Mouse (Mus musculus) liver, postnatal 0 days (tissue): ENCODE results near the gene Pidd1.

Source experiments
- CTCF ChIP-seq: sonication (generic); IDR thresholded peaks from 2 replicates; pipeline ENCODE4 v1.5.1; 2016; ENCODE audit warnings: antibody characterized with exemption, low read depth
- EP300 ChIP-seq: IDR thresholded peaks from 2 replicates; pipeline ENCODE4 v1.6.1; 2016; ENCODE audit warnings: antibody characterized with exemption, low read depth, mild to moderate bottlenecking

GRCm38 (mm10) chr7:141482531-141483024, 38.8 kb upstream of the Pidd1 start:
- TF ChIP-seq CTCF (no peak), EP300 (no peak)
